Mouse (Mus musculus): ENCODE results near the gene Apobec4.
"Not testable (repeated sequence)": the region's sequence is repeated elsewhere in the genome, so short reads cannot be mapped to it uniquely, and the experiment has no call there.

Gene Apobec4

DNA sequence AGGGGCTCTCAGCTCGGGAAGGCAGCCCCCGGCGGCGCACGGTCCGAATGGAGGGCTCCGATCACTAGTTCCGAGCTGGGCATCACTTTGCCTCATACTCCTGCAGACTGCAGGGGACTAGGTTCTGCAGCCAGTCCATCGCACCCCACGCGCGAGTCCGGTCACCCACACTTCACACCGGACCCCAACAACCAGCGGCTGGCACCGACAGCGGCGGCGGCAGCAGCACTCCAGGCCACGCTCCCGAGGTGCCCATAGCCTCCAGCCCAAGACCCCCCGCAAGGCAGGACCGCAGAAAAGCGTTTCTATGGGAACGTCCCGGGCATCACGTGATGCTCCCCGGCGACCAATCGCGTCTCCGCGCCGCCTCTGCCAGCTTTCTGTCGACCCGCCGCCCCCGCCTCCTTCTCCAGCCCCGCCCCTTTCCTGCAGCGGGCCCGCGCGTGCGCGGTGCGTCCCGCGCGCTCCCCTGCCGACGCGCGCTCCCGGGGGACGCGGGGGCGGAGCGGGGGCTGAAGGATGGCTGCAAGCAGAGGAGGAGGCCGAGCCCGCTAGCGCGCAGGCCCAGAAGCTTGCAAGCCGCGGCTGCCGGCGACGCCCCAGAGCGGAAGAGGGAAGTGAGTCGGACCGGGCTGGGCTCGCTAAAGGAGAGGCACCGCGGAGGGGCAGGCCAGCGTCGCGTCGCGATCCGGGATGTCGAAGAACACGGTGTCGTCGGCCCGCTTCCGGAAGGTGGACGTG is 15.9 kb downstream of the Apobec4 start, which contains the start of the genes Rgl1 and Arpc5:
TSS of gene Rgl1 (minus strand) at position 320 of the 741 bp plus-strand sequence.
TSS of gene Arpc5 (plus strand) at position 511 of the 741 bp plus-strand sequence.
- peak; percentile 83 for DNase-seq (ENCODE audit: extremely low read depth, low read depth)

GRCm38 (mm10) chr1:152766804-152767748 is 16.7 kb downstream of the Apobec4 start:
- DNase-seq (ENCODE audit: extremely low read depth, low read depth): peak; percentile 41

DNA sequence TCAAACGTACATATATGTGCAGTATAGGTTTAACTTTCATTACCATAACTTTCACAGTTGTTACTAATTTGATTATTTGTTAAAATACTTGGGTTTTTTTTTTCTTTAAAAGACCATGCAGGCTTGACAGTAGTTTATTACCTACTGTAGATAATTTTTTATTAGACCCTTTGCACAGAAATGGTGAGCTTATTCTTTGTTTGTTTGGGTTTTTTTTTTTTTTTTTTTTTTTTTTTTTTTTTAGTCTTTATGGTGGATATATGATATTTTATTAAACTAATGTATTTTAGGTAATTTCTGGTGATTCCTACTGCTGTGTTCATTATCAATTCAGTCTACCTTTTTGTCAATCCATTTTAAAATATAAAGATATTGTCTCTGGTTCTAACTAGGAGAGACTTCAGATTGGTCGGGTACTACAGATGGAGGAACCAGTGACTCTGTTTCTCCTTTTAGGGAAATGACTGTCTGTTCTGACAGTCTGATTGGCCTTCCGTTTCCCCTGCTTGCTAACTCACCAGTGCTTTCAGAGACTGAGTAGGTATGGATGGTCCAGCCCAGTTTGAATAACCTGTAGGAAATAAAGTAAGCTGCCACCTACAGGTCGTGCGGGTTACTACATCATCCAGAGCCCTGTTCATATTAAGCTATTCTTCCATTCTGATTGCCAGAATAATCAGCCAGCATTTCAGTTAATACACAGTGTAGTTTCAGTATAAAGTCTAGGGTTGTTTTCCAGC is 17.6 kb downstream of the Apobec4 start:
- DNase-seq (ENCODE audit: extremely low read depth, low read depth): peak; percentile 96

DNA sequence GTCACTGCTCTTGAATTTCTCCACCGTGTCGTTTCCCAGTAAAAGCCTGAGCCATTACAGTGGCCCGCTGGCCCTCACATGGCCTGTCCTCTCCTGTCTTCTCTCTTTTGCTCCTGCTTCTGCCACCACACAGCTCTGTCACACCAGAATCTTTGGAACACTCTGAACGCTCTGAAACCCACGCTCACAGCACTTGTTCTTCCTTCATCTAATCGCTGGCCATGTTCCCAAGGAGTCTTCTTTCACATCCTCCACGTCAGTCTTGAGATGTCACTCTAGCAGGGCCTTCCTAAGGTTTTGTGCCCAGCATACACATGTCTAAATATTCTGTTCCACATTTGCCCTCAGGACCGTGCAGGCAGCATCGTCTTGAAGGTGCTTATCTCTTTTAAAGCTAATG is 20.7 kb downstream of the Apobec4 start:
- DNase-seq (ENCODE audit: extremely low read depth, low read depth): no peak

DNA sequence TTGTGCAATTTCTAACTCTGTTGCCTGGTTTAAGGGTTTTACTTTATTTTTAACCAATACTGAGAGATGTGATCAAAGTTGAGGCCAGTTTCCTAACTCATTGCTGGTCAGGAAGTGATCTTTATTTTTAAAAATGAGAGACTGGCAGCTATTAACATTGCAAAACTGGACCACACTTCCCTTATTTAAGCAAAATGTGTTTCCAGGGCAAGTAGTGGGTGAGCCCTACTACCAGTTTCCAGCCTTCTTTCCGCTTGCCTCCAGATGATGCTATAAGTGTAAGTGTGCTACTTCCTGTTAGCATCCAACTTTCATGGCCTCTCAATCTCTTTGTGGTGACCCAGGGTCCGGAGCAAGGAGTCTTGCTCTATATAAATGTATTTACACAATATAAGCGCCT is 24.2 kb downstream of the Apobec4 start:
- DNase-seq (ENCODE audit: extremely low read depth, low read depth): not testable (repeated sequence)

- DNase-seq (ENCODE audit: extremely low read depth, low read depth): peak; percentile 44
Observed at GRCm38 (mm10) chr1:152779071-152779737, 28.9 kb downstream of the Apobec4 start.

DNA sequence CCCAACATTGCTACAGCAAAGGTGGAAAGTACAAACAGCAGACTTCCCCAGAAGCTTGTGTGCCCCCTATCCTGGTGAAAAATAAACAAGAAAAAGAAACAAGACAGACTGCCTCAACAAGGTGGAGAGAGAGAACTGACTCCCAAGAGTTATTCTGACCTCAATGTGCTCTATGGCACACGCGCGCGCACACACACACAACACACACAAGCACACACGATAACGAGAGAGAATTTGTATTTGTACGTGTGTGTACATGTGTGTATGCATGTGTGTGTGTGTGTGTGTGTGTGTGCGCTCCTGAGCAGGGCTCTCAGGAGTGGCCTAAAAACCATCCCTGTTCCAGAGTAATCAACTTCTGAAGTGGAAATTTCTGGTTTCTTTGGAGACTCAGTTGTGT is 34.3 kb downstream of the Apobec4 start:
- no peak for DNase-seq (ENCODE audit: extremely low read depth, low read depth)

- not testable (repeated sequence) for DNase-seq (ENCODE audit: extremely low read depth, low read depth)
Observed at GRCm38 (mm10) chr1:152785446-152785845, 35.1 kb downstream of the Apobec4 start.

DNA sequence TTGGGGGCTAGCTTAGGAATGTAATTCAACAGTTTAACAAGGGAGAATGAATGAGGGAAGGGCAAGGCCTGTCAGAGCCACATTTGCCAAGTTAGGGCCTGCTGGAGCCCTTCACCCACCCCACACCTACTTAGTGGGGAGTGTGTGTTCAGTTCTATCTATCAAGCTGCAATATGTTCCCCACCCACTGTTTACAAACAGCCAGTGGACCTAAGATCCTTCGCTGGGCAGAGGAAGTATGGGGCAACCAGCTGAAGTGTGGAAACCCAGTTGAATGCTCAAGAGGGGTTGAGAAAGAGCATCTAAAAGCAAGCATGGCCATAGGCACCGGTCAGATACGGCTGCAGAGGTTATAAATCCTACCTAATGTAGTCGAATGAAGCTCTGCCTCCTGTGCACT is 36.6 kb downstream of the Apobec4 start:
- no peak for DNase-seq (ENCODE audit: extremely low read depth, low read depth)

DNA sequence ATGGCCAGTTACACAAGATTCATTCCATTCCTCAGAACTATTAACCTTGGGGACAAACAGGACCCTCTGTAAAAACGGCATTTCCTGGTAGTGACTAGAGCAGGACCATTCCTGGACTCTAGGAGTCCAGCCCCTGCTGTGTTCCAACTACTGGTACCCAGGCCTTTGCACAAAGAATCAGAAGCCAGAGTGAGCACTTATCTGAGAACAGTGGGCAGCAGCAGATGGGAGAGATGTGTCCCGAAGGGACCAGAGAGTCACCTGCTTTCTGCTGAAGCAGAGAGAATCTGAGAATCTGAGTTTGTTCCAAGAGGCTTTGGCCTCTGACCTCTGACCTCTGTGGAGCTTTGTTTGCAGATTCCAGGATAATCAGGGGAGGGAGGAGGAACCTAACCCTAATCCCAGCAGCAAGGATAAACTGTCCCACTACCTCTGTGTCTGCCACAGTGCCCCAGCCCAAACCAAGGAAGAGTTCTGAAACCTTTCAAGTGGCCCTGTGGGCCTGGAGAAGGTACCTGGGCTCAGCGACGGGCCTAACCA is 37.8 kb downstream of the Apobec4 start:
- DNase-seq (ENCODE audit: extremely low read depth, low read depth): no peak

- DNase-seq (ENCODE audit: extremely low read depth, low read depth): peak; percentile 92
Observed at GRCm38 (mm10) chr1:152790254-152790653, 39.9 kb downstream of the Apobec4 start.

DNA sequence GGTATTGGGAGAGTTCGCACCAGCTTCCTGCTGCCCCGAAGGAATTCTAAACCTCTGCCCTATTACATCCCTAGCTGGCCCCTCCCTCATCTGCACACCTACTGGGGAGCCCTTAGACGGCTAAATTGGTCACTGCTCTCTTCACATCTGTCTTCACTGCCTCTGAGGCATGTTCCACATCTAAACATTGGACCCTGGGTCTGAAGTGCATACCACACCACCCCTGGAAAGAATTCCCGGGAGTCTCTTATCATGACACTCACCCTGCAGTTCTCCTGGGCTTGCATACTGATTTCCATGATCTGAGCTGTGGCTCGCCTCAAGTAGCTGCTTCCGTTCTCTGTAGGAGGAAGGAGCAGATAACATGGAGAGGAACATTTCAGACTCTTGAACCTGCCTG is 40.5 kb downstream of the Apobec4 start:
- DNase-seq (ENCODE audit: extremely low read depth, low read depth): no peak

DNA sequence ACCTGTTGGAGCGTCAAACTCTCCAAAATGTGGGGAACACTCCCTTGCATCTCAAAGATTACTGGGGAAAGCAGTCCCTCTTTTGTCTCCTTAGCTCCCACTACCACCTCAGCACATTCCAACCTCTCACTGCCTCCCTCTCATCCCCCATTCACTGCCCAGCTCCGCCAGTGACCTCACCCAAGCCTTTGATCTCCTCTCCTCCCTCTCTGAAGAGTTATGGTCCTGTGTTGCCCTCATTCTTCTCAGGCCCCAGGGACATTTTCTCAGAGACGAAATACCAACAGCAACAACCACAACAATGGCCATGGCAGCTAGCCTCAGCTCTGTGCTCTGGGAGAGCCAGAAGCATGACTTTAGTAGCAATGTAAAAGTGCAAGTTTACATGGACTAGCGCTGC is 40.9 kb downstream of the Apobec4 start:
- no peak for DNase-seq (ENCODE audit: extremely low read depth, low read depth)

GRCm38 (mm10) chr1:152792736-152793494 is 42.6 kb downstream of the Apobec4 start:
- DNase-seq (ENCODE audit: extremely low read depth, low read depth): no peak

GRCm38 (mm10) chr1:152793495-152794130 is 43.3 kb downstream of the Apobec4 start:
- no peak for DNase-seq (ENCODE audit: extremely low read depth, low read depth)

- peak; percentile 64 for DNase-seq (ENCODE audit: extremely low read depth, low read depth)
Observed at GRCm38 (mm10) chr1:152795688-152796255, 45.4 kb downstream of the Apobec4 start.

DNA sequence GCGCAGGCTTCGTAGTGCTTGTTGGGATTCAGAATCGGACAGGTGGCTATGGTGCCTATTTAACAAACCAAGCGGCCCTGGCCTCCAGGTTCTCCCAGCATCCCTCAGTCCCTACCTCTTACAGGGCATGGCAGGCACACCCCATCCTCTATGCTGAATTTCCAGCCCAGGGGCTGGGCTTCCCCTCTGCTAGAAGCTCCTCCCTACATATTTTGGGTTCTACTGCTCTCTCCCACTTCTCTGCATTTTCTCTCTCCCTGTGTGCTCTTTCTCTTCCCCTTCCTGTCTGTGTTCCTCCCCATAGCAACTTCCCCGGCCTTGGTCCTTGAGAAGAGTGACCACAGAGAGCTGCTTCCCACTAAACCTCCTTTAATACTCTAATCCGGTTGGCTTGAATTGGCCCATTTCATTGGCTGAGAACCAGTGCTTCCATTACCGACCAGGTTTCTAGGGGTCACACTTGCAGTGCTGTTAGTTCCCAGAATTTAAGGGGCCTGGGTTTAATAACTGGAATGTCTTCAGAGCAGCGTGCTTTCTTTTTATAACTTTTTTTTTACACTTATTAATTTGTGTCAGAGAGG is 46.4 kb downstream of the Apobec4 start:
- no peak for DNase-seq (ENCODE audit: extremely low read depth, low read depth)

DNA sequence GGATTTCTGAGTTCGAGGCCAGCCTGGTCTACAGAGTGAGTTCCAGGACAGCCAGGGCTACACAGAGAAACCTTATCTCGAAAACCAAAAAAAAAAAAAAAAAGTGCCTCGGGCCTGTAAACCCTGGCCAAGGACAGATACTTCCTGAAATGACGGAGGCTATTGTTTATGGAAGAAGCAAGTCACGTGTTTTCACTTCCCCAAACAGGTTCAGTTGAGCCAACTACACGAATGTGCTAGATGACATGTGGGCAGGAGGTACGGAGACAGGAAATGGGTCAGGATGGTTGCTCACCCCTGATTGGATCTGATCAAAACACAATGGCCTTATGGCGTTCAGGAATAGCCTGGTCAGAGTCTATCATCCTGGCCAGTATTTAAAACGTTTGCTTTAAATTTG is 47.8 kb downstream of the Apobec4 start:
- peak; percentile 95 for DNase-seq (ENCODE audit: extremely low read depth, low read depth)

DNA sequence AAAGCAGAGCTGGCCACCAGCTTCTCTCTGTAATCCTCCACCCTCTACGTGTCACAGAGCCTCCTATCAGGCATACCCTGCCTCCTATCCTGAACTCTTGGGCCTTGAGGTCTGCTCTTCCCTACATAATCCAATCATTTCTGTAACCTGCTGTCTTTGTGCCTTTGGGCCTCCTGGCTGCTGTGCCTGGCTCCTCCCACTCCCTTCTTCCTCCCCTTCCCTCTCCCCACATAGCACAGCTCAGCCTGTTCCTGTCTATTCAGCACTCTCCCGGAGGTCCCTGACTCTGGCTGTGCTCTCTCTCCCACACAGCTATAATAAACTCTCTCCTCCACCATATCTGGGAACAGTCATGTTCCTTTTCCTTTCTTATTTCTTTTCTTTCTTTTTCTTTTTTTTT is 49.5 kb downstream of the Apobec4 start, which contains the start of gene Ncf2:
TSS of gene Ncf2 (plus strand) at position 298 of the 400 bp plus-strand sequence.
- DNase-seq (ENCODE audit: extremely low read depth, low read depth): peak; percentile 54
